Mouse (Mus musculus) embryonic fibroblast, embryonic 13.5 days (primary cell): Measurements from ENCODE around the gene Degs1.

Experiments used
- CTCF ChIP-seq: IDR thresholded peaks from 2 replicates; pipeline ENCODE4 v1.5.1; 2011; ENCODE audit warnings: mild to moderate bottlenecking, control low read depth, low read length, moderate library complexity, borderline replicate concordance; ENCODE audit not compliant: insufficient read depth
- POLR2A ChIP-seq: IDR thresholded peaks from 2 replicates; pipeline ENCODE4 v1.6.1; 2011; ENCODE audit warnings: low read depth, mild to moderate bottlenecking, control low read depth, low read length, moderate library complexity

- TF ChIP-seq CTCF (no peak), POLR2A (no peak)
These were observed 5.2 kb upstream of the Degs1 start for GRCm38 (mm10) chr1:182287781-182288180.
